Mouse (Mus musculus) brain, embryonic 18.5 days (tissue): ENCODE measurements around the gene Natd1.
"Not testable (repeated sequence)": the region's sequence is repeated elsewhere in the genome, so short reads cannot be mapped to it uniquely, and the experiment has no call there.

Source experiments
- DNase-seq: peaks from one replicate; pipeline ENCODE4 v3.0.0-alpha.2; 2012; ENCODE audit warnings: low read depth, low spot score

Gene Natd1

DNA sequence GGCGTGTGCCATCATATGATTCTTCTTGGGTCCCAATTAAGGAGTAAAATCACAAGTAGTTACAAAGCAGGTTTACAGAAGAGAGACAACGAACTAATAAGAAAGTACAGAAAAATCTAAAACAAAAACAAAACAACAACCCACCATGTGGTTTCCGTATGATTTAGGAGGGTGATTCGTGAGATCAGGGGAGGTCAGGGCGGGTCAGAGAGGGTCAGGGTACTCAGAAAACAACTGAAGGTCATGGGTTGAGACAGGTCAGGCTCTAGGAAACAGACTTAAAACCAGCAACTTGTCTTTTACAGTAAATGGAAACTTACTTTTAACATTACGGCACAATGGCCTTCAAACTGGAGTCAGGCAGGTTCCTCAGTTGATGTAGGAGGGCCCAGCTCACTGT lies 24.3 kb downstream of the Natd1 start:
- DNase-seq: no peak

DNA sequence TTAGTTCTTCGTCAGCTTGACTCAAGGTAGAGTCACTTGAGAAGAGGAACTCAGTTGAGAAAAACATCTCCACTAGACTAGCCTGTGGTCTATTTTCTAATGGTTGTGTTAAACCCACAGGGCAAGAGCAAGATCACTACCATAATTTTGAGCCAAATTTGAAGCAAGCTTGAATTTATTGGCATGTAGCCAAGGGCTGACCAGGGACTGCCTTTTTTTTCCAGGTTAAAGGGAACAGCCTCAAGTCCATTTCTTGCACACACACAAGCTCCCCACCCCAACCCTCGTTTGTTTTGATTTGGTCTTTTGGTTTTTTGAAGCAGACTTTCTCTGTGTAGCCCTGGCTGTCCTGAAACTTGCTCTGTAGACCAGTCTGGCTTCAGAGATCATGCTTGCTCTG lies 24.7 kb downstream of the Natd1 start:
- no peak for DNase-seq

DNA sequence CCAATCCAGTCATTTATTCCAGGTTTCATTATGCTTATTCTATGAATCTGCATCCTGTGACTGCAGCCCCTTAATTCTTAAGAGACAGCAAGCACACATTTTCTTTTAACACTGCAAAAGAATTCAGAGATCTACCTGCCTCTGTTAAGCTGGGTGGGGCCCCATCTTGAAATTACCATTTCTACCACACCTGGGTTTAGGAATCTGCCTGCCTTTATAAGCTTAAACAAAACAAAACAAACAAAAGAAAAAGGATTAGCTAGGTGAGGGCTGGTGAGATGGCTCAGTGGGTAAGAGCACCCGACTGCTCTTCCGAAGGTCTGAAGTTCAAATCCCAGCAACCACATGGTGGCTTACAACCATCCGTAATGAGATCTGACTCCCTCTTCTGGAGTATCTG lies 27.6 kb downstream of the Natd1 start:
- DNase-seq: not testable (repeated sequence)

DNA sequence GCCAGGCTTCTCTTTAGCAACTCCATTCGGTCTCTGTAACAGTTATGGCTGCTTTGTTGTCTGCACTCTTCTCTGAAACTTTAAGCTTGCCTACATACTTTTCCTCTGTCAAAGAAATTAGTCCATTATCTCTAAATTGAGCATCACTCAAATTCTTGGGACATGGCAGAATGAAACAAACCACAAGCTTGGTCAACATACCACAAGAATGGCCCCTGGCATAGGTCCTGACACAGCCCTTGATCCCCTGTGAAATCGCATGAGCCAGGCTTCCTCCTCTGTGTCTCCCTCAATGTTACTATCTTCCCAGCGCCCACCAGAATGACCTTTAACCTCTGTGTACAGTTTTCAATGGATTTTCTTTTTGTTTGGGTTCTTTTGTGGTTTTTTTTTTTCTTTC lies 32.2 kb downstream of the Natd1 start:
- no peak for DNase-seq

DNA sequence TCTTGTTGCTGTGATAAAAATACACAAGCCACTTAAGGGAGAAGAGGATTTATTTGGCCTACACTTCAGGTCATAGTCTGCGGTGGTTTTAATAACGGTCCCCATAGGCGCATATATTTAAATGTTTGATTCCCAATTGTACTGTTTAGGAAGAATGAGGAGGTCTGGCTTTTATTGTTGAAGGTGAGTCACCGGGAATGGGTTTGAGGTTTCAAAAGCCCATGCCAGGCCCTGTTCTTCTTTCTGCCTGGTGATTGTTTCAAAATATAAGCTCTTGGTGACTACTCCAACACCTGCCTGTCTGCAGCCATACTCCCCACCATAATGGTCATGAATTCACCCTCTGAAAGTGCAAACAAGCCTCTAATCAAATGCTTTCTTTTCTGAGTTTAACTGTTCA lies 34.0 kb downstream of the Natd1 start:
- DNase-seq: no peak

- DNase-seq: no peak
Observed at GRCm38 (mm10) chr11:60879423-60879822, 35.1 kb downstream of the Natd1 start.

- peak; percentile 96 for DNase-seq
Observed at GRCm38 (mm10) chr11:60878675-60879294, 35.8 kb downstream of the Natd1 start, which contains the start of gene Tmem11. Tmem11 (minus strand) TSS chr11:60879272.

DNA sequence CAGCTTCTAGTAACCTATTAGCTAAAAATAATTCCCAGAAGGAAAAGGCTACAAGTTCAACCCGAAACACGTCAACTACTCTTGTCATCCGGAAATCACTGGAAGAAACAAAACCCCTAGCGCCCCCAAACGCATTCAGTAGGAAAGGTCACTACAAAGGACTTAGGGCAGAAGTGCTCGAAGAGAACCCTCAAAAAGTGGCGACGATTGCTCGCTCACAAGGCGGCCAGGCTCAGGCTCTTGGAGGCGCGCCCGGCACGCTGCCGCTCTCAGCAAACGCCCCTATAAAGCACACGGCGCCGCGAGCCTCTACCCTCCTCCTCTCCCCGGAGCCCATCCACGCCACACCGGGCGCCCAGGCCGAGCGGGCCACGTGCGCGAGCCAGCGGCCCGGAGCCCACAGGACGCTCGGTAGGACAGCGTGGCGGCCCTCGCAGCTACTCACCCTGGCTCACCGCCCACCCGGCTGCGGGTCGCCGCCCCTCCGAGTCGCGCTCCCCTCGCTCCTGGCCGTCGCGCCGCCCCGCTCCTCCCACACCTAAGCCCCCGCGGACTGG lies 36.4 kb downstream of the Natd1 start:
- no peak for DNase-seq

- DNase-seq: no peak
Observed at GRCm38 (mm10) chr11:60873101-60873500, 41.4 kb downstream of the Natd1 start.

DNA sequence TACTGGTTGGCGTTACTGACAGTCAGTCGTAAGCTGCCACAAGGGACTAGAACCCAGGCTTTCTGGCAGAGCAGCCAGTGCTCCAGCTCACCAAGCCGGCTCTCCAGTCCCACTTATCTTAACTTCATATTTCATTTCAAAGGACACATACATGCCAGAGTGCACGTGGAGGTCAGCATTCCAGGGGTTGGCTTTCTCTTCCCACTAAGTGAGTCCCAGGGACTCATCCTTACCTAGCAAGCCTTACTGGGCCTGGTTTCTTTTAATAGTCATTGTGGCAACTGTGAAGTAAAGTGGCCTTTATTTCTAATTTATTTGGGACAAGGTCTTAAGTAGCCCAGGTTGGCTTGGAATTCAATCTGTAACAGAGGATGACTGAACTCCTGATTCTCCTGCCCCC lies 43.1 kb downstream of the Natd1 start:
- no peak for DNase-seq

- not testable (repeated sequence) for DNase-seq
Observed at GRCm38 (mm10) chr11:60869471-60869870, 45.1 kb downstream of the Natd1 start.

DNA sequence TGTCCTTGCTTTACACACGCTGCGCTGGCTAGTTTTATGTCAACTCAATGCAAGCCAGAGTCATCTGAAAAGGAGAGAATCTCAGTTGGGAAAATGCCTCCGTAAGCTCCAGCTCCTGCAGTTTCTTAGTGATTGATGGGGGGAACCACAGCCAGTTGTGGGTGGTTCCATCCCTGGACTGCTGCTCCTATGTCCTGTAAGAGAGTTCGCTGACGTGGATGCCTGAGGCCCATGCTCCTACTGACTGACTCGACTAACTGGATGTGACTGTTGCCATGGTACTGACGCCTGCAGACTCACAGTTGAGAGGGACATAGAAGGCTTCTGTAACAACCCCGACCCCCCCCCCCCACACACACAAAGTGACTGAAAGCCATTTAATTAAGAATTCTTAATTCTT lies 46.6 kb downstream of the Natd1 start:
- DNase-seq: no peak

GRCm38 (mm10) chr11:60867456-60867855 lies 47.1 kb downstream of the Natd1 start:
- no peak for DNase-seq

GRCm38 (mm10) chr11:60866021-60866420 lies 48.5 kb downstream of the Natd1 start:
- no peak for DNase-seq

DNA sequence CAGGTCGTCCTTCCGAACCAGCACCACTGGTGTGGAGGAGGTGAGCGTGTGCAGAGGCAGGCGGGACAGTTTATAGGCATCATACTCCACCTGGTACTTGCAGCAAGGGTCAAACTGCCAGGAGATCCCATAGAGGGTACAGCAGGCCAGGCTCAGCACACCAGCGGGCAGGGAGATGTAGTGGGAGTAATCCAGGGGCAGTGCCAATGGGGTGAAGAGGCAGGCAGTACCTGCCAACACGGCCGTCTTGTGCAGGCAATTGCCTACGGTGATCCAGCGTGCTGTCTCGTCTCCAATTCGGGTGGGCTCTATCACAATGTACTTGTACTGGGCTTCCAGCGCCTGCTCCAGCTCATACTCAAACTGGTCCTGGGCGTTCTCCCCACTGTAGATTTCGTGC lies 49.6 kb downstream of the Natd1 start:
- no peak for DNase-seq

GRCm38 (mm10) chr11:60864166-60864565 lies 50.4 kb downstream of the Natd1 start:
- no peak for DNase-seq

- DNase-seq: no peak
Observed at GRCm38 (mm10) chr11:60863196-60863595, 51.4 kb downstream of the Natd1 start.

GRCm38 (mm10) chr11:60861993-60862392 lies 52.6 kb downstream of the Natd1 start:
- no peak for DNase-seq

GRCm38 (mm10) chr11:60856587-60856986 lies 58.0 kb downstream of the Natd1 start:
- DNase-seq: no peak
